Mouse (Mus musculus): Measurements from ENCODE around the gene Bod1. TPM values are rescaled to one million over a fixed set of nuclear protein-coding genes. Genes with fewer than 3 reads are reported as not detected.

Gene Bod1
- polyA plus RNA-seq (2014; fragmentation: Nextera tagmentation; extraction: Ambion mirVana): 87.6 and 98.4 TPM in 2 replicates

GRCm38 (mm10) chr11:31671354-31672169 is at the start of gene Bod1:
Bod1 (minus strand) TSS chr11:31671885.
- Histone ChIP-seq H3K4me3 (ENCODE audit: control insufficient read depth in 1 of 2, insufficient read depth in 1 of 2, low read depth in 1 of 2, low read length in 2 of 2) (peak within 1 kb of the TSS; percentile 67 to 78), H3K9me3 (ENCODE audit: control insufficient read depth, low read length) (no peaks in the 10 kb centered on the region), H3K4me2 (ENCODE audit: low read length) (peak within 1 kb of the TSS; percentile 78), H3K27me3 (ENCODE audit: control insufficient read depth, insufficient read depth, low read length) (no peaks in the 10 kb centered on the region), H3K9ac (ENCODE audit: low read length) (peak within 1 kb of the TSS; percentile 81), H3K36me3 (ENCODE audit: control insufficient read depth, insufficient read depth, low read length) (peaks cover 29% of the 10 kb centered on the region), H3K27ac (replicated peaks in 1 of 2; ENCODE audit: control insufficient read depth in 1 of 2, insufficient read depth in 1 of 2, low read depth in 2 of 2, low read length in 2 of 2) (no peak within 1 kb of the TSS; a peak in 2 of 4 replicates), H3K4me1 (ENCODE audit: control insufficient read depth in 2 of 2, insufficient read depth in 2 of 2, low read length in 2 of 2) (peaks cover 0 to 7% of the 10 kb centered on the region in 2 experiments; a peak in 2 of 4 replicates)
- under 1% methylated on average over 63 of the region's 76 CpGs for WGBS
- peak; percentile 92 for ATAC-seq (ENCODE audit: insufficient number of reproducible peaks, insufficient read depth, low FRiP score, low read depth)

- Histone ChIP-seq H3K4me3 (ENCODE audit: control insufficient read depth in 1 of 2, insufficient read depth in 1 of 2, low read depth in 1 of 2, low read length in 2 of 2) (no peak overlapping the region), H3K9ac (ENCODE audit: low read length) (no peak overlapping the region), H3K4me2 (ENCODE audit: low read length) (no peak overlapping the region), H3K4me1 (ENCODE audit: control insufficient read depth in 2 of 2, insufficient read depth in 2 of 2, low read length in 2 of 2) (peaks cover 16 to 21% of the 10 kb centered on the region in 2 experiments), H3K27me3 (ENCODE audit: control insufficient read depth, insufficient read depth, low read length) (no peaks in the 10 kb centered on the region), H3K36me3 (ENCODE audit: control insufficient read depth, insufficient read depth, low read length) (no peaks in the 10 kb centered on the region), H3K27ac (replicated peaks in 1 of 2; ENCODE audit: control insufficient read depth in 1 of 2, insufficient read depth in 1 of 2, low read depth in 2 of 2, low read length in 2 of 2) (peak overlapping the region in 1 of 2 experiments; percentile 75; a peak in 1 of 4 replicates), H3K9me3 (ENCODE audit: control insufficient read depth, low read length) (no peaks in the 10 kb centered on the region)
- WGBS: 79% methylated on average over 4 of the region's 4 CpGs
- no peak for ATAC-seq (ENCODE audit: insufficient number of reproducible peaks, insufficient read depth, low FRiP score, low read depth)
Observed at GRCm38 (mm10) chr11:31719090-31719489, 47.4 kb upstream of the Bod1 start.

GRCm38 (mm10) chr11:31717926-31718735 is 46.4 kb upstream of the Bod1 start:
- Histone ChIP-seq H3K9me3 (ENCODE audit: control insufficient read depth, low read length) (no peaks in the 10 kb centered on the region), H3K4me3 (ENCODE audit: control insufficient read depth in 1 of 2, insufficient read depth in 1 of 2, low read depth in 1 of 2, low read length in 2 of 2) (no peak overlapping the region), H3K4me1 (ENCODE audit: control insufficient read depth in 2 of 2, insufficient read depth in 2 of 2, low read length in 2 of 2) (peaks cover 25 to 30% of the 10 kb centered on the region in 2 experiments), H3K36me3 (ENCODE audit: control insufficient read depth, insufficient read depth, low read length) (no peaks in the 10 kb centered on the region), H3K27ac (replicated peaks in 1 of 2; ENCODE audit: control insufficient read depth in 1 of 2, insufficient read depth in 1 of 2, low read depth in 2 of 2, low read length in 2 of 2) (peak overlapping the region; percentile 54 to 75), H3K4me2 (ENCODE audit: low read length) (no peak overlapping the region), H3K27me3 (ENCODE audit: control insufficient read depth, insufficient read depth, low read length) (no peaks in the 10 kb centered on the region), H3K9ac (ENCODE audit: low read length) (no peak overlapping the region)
- 21% methylated on average over 4 of the region's 4 CpGs for WGBS
- no peak for ATAC-seq (ENCODE audit: insufficient number of reproducible peaks, insufficient read depth, low FRiP score, low read depth)

GRCm38 (mm10) chr11:31713641-31714121 is 42.0 kb upstream of the Bod1 start:
- peak; percentile 73 for ATAC-seq (ENCODE audit: insufficient number of reproducible peaks, insufficient read depth, low FRiP score, low read depth)
- H3K4me1 ChIP-seq (ENCODE audit: control insufficient read depth in 2 of 2, insufficient read depth in 2 of 2, low read length in 2 of 2): peaks cover 26 to 34% of the 10 kb centered on the region in 2 experiments
- H3K27ac ChIP-seq (replicated peaks in 1 of 2; ENCODE audit: control insufficient read depth in 1 of 2, insufficient read depth in 1 of 2, low read depth in 2 of 2, low read length in 2 of 2): peak overlapping the region; percentile 68 to 82
- no peaks in the 10 kb centered on the region for H3K36me3 ChIP-seq (ENCODE audit: control insufficient read depth, insufficient read depth, low read length)
- peak overlapping the region; percentile 47; the same call in 1 of the 2 replicates for H3K9ac ChIP-seq (ENCODE audit: low read length)
- WGBS: 26% methylated on average over 6 of the region's 6 CpGs
- H3K4me2 ChIP-seq (ENCODE audit: low read length): peak overlapping the region; percentile 35
- no peak overlapping the region for H3K4me3 ChIP-seq (ENCODE audit: control insufficient read depth in 1 of 2, insufficient read depth in 1 of 2, low read depth in 1 of 2, low read length in 2 of 2)
- H3K27me3 ChIP-seq (ENCODE audit: control insufficient read depth, insufficient read depth, low read length): no peaks in the 10 kb centered on the region
- H3K9me3 ChIP-seq (ENCODE audit: control insufficient read depth, low read length): no peaks in the 10 kb centered on the region

GRCm38 (mm10) chr11:31713116-31713515 is 41.4 kb upstream of the Bod1 start:
- WGBS: 53% methylated on average over 8 of the region's 8 CpGs
- no peak overlapping the region; the same call in 1 of the 2 replicates for H3K9ac ChIP-seq (ENCODE audit: low read length)

GRCm38 (mm10) chr11:31707771-31708170 is 36.1 kb upstream of the Bod1 start:
- Histone ChIP-seq H3K36me3 (ENCODE audit: control insufficient read depth, insufficient read depth, low read length) (no peaks in the 10 kb centered on the region), H3K27me3 (ENCODE audit: control insufficient read depth, insufficient read depth, low read length) (no peaks in the 10 kb centered on the region), H3K9me3 (ENCODE audit: control insufficient read depth, low read length) (peaks cover 3% of the 10 kb centered on the region; the same call in 1 of the 2 replicates), H3K4me1 (ENCODE audit: control insufficient read depth in 2 of 2, insufficient read depth in 2 of 2, low read length in 2 of 2) (peaks cover 1 to 3% of the 10 kb centered on the region in 2 experiments; a peak in 2 of 4 replicates), H3K27ac (replicated peaks in 1 of 2; ENCODE audit: control insufficient read depth in 1 of 2, insufficient read depth in 1 of 2, low read depth in 2 of 2, low read length in 2 of 2) (no peak overlapping the region), H3K4me2 (ENCODE audit: low read length) (no peak overlapping the region), H3K4me3 (ENCODE audit: control insufficient read depth in 1 of 2, insufficient read depth in 1 of 2, low read depth in 1 of 2, low read length in 2 of 2) (no peak overlapping the region), H3K9ac (ENCODE audit: low read length) (no peak overlapping the region)
- no peak for ATAC-seq (ENCODE audit: insufficient number of reproducible peaks, insufficient read depth, low FRiP score, low read depth)

More at GRCm38 (mm10) chr11:31713116-31713515, 41.4 kb upstream of the Bod1 start:
- H3K36me3 ChIP-seq (ENCODE audit: control insufficient read depth, insufficient read depth, low read length): no peaks in the 10 kb centered on the region
- peak overlapping the region in 1 of 2 experiments; percentile 82; a peak in 2 of 4 replicates for H3K27ac ChIP-seq (replicated peaks in 1 of 2; ENCODE audit: control insufficient read depth in 1 of 2, insufficient read depth in 1 of 2, low read depth in 2 of 2, low read length in 2 of 2)
- ATAC-seq (ENCODE audit: insufficient number of reproducible peaks, insufficient read depth, low FRiP score, low read depth): no peak
- peaks cover 21 to 28% of the 10 kb centered on the region in 2 experiments for H3K4me1 ChIP-seq (ENCODE audit: control insufficient read depth in 2 of 2, insufficient read depth in 2 of 2, low read length in 2 of 2)
- H3K4me2 ChIP-seq (ENCODE audit: low read length): peak overlapping the region; percentile 16
- H3K9me3 ChIP-seq (ENCODE audit: control insufficient read depth, low read length): no peaks in the 10 kb centered on the region; the same call in 1 of the 2 replicates
- no peaks in the 10 kb centered on the region for H3K27me3 ChIP-seq (ENCODE audit: control insufficient read depth, insufficient read depth, low read length)
- no peak overlapping the region for H3K4me3 ChIP-seq (ENCODE audit: control insufficient read depth in 1 of 2, insufficient read depth in 1 of 2, low read depth in 1 of 2, low read length in 2 of 2)

GRCm38 (mm10) chr11:31703173-31703572 is 31.5 kb upstream of the Bod1 start:
- 64% methylated on average over 8 of the region's 8 CpGs for WGBS
- Histone ChIP-seq H3K27ac (replicated peaks in 1 of 2; ENCODE audit: control insufficient read depth in 1 of 2, insufficient read depth in 1 of 2, low read depth in 2 of 2, low read length in 2 of 2) (no peak overlapping the region), H3K4me2 (ENCODE audit: low read length) (no peak overlapping the region), H3K9ac (ENCODE audit: low read length) (no peak overlapping the region), H3K4me3 (ENCODE audit: control insufficient read depth in 1 of 2, insufficient read depth in 1 of 2, low read depth in 1 of 2, low read length in 2 of 2) (no peak overlapping the region), H3K4me1 (ENCODE audit: control insufficient read depth in 2 of 2, insufficient read depth in 2 of 2, low read length in 2 of 2) (no peaks in the 10 kb centered on the region), H3K36me3 (ENCODE audit: control insufficient read depth, insufficient read depth, low read length) (no peaks in the 10 kb centered on the region), H3K27me3 (ENCODE audit: control insufficient read depth, insufficient read depth, low read length) (no peaks in the 10 kb centered on the region), H3K9me3 (ENCODE audit: control insufficient read depth, low read length) (peaks cover 3% of the 10 kb centered on the region; the same call in 1 of the 2 replicates)
- no peak for ATAC-seq (ENCODE audit: insufficient number of reproducible peaks, insufficient read depth, low FRiP score, low read depth)
